Mouse (Mus musculus): Measurements from ENCODE around the gene Acin1.

Gene Acin1

DNA sequence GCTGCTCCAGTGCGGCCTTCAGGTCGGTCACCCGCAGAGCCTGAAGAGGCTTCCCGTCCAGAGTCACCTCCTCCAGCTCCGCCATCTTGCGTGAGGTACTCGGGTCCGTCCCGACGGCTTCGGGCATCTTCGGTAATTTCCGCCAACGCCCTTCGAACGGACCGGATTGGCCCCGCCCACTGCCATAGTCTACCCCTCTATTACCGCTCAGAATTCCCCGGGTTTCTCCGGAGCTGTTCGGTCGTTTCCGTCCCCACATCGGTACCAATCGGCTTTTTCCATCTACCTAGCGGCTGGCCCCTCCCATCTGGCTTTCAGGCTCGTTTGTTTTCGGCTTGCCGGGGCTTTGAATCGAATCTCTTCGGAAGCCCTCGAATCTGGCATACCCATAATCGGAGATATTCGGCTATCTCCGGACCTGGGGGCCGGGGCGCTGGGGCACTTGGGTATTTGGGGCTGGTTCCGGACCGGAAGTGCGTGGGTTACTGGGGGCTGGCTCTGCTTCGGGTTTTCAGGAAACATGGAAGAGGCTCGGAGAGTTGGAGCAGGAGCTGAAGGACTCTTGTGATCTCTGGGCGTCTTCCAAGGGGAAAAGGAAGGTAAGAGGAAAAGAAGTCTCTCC lies at the start of gene Acin1:
TSS of gene Acin1 (minus strand) at position 410 of the 622 bp plus-strand sequence.
- DNase-seq (ENCODE audit: low read depth): peak; percentile 99

DNA sequence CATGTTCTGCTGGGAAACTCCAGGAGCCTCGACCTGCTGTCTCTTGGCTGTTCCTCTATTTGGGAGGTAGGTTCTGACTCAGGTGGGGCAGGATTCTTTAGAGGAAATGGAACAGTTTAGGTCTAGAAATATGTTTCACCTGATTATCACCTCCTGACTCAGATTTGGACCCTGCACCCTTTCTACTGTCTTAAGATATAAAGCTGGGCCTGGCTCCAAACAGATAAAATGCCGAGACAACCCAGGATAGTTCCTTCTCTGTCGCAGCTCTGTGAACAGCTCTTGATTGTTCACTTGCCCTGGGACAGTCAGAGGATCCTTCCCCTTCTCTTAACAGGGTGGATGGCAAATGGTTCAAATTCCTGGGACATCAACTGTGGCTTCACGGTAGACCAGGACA lies 48.5 kb upstream of the Acin1 start:
- DNase-seq (ENCODE audit: low read depth): no peak

DNA sequence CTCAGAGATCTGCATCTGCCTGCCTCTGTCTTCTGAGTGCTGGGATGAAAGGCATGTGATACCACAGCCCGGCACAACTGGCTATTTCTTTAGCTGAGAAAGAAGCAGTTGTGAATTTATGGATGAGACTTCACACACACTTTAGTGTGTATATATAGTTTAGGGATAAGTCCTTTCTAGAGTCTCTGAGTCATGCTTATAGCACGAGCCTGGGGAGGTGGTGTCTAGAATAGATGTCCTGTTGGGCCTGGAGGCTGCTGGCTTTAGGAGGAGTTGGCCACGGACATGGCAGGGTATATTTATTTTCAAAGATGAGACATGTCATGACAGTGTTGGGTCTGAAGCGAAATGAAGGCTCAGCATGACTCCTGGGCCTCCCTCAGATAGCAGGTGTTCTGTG lies 47.3 kb upstream of the Acin1 start:
- no peak for DNase-seq (ENCODE audit: low read depth)

DNA sequence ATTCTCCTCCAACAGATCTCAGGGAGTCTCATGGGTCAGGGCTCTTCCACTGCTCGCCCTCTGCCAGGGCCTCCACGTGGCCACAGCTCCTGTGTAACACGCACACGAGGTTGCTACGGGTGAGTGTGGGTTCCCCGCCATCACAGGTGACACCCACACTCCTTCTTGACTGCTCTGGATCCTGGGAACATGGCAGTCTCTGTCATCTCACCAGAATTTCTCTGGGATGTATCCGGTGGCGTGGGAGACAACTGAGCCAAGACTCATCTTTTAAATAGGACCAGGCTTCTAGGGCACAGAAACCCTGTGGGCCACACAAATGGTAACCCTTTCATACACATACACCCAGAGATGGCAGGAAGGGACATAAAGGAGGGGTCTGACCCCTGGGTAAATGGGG lies 45.5 kb upstream of the Acin1 start:
- no peak for DNase-seq (ENCODE audit: low read depth)

DNA sequence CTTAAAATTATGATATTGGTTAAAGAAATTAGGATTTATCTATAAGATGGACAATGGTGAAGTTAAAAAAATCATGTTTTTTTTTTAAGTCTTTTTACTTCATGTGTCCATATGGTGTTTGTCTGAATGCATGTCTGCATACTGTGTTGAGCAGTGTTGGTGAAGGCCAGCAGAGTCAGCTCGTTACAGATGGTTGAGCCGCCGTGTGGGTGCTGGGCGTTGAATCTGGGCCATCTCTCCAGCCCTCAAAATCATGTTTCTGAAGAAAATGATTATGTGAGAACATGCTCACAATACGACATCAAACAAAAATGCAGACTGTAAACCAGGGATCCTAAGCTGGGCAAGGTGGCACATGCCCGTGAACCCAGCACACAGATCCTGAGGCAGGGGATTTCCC lies 43.6 kb upstream of the Acin1 start:
- no peak for DNase-seq (ENCODE audit: low read depth)

DNA sequence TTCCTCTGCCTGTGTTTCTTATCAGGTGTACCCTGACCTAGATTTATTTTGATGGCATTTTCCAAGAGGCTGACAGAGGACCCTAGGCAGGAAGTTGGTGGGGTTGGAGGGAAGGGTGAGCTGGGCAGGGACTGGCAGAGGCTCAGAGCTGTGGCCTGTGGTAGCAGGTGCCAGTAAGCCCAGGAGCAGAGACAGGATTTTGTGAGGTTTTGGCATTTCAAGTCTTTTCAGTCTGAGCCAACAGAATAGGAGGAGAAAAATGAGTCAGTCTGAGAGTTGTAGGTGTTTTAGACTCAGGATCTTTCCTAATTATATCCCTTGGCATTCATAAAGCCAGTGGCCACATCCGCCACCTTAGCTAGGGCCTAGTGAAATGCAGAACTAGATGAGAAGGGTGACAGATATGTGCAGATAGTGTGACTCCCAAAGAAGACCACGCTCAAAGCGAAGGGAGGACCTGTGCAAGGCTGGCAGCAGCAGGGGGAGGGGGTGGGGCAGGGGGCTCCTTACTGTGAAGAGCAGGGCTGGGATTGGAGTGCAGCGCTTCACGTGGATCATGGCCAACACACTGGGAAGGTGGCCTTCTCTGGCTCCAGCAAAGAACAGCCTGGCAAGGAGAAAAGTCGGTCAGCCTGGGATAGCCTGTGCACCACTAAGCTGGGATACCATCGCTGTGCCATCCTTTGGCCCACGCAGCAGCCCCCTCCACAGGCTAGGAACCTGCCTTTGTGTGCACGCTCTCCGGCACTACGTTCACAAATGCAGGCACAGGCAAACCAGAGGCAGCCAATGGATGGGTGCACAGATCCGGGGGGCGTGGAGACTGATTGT lies 42.3 kb upstream of the Acin1 start:
- no peak for DNase-seq (ENCODE audit: low read depth)

DNA sequence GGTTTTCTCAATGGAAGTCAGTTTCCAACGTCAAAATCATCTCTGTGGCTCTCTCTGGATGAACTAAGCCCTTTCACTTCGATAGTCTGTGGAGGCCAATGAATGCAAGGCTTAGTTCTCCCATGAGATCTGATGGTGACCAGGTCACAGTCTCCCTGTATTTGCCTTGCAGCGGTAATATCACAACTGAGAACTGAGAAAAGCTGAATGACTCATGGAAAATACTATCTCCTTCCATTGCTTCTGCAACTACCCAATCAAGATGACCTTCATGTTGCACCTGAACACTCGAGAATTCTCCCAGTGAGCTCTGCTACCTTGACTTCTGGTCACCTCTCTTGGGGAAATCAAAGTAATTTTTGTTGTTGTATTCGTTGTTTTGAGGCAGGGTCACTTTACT lies 40.8 kb upstream of the Acin1 start:
- DNase-seq (ENCODE audit: low read depth): no peak

DNA sequence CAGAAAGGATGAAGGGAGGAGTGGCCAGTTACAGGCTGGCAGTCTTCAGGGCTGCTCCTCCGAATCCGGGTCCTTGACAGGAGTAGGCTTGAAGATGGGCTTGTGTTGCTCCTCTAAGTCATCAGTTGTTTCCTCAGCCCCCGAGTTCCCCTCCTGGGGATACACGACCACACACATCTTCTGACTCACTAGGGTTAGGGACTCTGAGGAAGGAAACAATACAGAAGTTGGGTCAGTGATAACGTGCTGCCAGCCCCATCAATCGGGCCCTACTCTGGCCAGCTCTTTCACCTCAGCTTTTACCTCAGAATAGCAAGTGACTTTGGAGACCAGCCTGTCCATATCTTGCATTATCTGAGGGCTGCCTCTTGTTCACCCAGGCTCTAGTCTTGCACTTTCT lies 37.3 kb upstream of the Acin1 start:
- DNase-seq (ENCODE audit: low read depth): no peak

DNA sequence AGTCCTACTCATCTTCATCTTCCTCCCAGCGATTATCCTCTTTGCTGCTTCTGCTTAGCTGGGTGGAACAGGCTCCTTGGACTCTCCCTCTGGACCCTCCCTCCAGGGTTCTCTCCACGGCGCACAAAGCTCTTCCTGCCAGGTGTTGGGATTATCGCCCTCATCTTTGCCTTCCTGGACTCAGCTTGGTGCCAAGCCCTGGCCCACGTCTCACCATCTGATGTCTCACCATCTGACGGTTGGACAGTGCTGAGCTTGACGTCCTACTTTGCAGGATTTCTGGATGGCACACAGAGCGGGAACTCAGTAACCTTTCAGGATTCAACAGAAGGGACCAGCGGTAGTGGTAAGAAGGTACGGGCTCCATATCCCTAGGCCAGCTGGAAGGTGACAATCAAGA lies 35.0 kb upstream of the Acin1 start:
- DNase-seq (ENCODE audit: low read depth): no peak

DNA sequence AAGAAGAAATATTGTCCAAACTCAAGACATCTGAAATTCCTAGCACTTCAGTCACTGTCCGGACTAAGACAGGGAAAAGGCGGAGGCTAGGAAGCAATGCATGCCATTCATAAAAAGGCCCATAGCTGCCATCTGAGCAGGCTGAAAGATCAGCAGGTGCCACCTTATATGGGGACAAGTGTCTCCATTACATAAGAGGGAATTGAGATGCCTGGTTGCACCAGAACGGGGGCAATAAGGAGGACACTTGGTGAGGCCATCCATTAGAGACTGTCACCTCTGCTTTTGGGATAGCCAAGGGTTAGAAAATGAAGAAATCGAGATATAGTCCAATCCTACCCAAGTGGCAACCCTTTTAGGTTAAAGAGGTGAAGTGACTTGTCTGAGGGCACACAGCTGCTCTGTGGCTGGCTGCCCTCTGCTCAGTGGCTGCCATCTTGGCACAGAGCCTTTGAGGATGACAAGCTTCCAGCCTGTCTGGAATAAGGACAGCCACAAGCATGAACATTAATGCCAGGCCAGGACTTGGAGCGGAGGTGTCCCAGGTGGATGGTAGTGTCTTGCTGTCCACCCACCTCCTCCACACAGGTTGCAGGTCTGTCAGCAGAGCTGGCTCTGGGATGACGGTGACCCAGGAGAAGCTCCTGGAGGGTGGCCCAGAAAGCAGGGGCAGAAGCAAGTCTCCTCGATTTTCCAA lies 34.1 kb upstream of the Acin1 start:
- DNase-seq (ENCODE audit: low read depth): no peak

DNA sequence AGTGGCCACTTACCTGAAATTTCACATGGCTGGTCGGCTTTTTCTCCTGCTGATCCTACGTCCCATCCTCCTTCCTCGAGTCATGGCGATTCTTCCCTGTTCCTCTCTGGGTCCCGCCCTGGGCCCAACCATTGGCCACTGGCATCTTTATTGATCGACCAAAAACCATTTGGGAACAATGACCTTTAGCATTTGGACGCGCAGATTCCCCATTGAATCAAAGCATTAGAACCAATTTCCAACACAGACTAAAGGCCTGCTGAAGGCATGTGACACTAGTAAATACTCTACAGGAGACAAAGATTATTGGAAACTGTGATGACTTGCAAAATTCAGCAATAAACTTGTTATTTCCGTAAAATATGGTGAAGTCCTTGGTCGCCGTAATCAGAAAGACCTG lies 33.3 kb upstream of the Acin1 start:
- DNase-seq (ENCODE audit: low read depth): no peak

DNA sequence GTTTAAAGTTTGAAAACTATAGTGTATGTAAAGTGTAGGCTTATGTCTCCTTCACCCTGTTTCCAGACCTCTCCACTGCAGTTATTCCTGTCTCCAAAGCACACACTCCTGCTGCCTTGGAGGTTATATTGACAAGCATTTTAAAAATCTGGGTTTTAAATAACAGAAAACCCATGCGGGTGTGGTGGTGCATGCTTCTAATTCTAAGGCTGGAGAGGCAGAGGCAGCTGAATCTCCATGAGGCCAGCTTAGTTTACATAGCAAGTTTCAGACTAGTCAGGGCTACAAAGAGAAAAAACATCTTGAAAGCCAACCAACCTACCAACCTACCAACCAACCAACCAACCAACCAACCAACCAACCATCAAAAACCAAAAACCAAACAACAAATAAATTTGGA lies 28.7 kb upstream of the Acin1 start:
- DNase-seq (ENCODE audit: low read depth): no peak

DNA sequence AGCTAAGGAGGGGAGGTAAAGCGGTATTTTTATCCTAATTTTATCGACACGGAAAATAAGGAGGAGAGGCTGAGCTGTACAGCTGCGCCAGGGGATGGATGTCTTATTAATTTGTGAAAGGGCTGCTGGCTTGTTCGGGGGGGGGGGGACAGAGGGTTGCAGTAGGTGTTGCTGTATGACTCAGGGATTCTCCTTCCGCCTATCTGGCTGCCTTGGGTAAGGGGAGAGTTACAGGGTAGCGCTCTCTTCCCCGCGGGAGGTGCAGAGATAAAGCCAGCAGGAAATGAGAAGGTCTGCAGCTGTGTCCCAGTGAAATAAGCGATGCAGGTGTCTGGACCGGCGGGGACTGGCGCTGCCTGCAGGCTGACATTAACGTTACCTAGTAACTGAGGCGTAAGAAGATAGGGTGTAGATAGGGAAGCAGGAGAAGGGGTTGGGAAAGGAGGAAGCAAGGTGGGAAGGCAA lies 27.9 kb upstream of the Acin1 start:
- no peak for DNase-seq (ENCODE audit: low read depth)

DNA sequence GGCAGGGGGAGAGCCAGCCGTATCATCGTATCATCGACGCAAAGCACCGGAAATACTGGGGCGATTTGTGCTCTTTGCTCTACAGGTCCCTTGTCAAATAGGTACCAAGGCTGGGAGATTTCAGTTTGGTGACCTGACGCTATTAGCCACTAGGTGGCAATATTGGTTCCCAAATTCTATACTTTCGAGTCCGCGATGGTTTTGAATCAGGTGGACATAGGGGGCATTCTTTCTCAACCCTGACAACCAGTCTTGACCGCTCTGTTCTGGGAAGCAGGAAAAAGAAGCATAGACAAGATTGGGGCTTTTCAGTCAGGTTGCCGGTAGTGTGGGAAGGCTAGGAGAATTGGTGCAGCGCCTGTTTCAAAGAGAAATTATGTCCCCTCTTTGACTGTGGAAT lies 27.4 kb upstream of the Acin1 start:
- DNase-seq (ENCODE audit: low read depth): peak; percentile 42

DNA sequence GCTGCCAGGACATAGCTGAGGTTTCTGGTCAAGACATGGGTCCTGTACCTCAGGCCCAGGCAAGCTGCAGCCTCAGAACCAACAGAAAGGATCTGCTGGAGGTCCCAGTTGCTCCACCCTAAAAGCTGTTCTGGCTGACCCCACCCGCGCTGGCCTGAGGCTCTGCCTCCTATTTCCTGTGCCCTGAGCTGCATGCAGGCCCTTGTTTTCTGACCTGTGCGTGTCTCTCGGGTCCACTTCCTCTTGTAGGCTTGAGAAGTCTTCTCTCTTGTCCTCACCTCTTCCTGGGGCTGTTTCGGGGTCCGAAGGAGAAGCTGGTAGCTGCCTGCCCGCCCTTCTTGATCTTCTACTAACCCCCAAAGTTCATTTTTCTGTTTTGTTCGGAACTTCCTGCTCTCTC lies 26.1 kb upstream of the Acin1 start:
- DNase-seq (ENCODE audit: low read depth): no peak

DNA sequence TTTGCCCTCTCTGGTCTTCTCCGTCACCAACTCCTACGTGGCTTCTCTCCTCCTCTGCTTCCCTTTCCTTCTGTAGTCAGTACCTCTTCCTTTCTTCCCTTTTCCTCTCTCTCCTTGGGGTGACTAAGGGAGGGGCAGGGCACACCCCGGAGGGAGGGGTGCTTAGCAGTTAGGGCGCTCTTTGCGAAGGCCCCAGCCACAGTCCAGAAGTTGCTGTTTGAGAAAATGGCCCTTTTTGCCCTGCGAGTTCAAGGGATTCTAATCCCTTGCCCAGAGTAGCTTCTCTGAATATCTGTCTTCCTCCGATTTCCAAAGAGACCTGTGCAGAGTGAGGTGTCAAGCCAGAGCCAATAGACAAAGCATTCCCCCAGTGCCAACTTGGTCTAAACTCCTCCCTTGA lies 25.3 kb upstream of the Acin1 start, which contains the start of gene Cebpe:
TSS of gene Cebpe (minus strand) at position 101 of the 400 bp plus-strand sequence.
- DNase-seq (ENCODE audit: low read depth): no peak

DNA sequence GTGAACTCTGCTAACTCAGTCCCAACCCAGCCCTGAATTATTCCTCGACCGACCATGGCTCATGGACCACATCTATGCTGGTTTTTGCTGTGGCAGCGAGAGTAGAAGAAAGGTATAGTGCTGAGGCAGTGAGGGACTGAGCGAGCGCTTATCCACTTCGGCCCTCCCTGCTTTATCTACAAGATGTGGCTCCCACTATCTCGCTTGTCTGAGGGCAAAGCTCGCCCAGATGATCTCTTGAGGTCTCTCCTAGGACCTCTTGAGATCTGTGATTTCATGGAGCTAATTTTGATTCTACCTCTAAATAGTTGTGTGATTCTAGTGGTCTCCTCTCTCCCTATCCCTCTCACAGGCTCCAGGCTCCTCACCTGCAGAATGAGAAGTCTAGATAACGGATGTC lies 22.3 kb upstream of the Acin1 start:
- no peak for DNase-seq (ENCODE audit: low read depth)

DNA sequence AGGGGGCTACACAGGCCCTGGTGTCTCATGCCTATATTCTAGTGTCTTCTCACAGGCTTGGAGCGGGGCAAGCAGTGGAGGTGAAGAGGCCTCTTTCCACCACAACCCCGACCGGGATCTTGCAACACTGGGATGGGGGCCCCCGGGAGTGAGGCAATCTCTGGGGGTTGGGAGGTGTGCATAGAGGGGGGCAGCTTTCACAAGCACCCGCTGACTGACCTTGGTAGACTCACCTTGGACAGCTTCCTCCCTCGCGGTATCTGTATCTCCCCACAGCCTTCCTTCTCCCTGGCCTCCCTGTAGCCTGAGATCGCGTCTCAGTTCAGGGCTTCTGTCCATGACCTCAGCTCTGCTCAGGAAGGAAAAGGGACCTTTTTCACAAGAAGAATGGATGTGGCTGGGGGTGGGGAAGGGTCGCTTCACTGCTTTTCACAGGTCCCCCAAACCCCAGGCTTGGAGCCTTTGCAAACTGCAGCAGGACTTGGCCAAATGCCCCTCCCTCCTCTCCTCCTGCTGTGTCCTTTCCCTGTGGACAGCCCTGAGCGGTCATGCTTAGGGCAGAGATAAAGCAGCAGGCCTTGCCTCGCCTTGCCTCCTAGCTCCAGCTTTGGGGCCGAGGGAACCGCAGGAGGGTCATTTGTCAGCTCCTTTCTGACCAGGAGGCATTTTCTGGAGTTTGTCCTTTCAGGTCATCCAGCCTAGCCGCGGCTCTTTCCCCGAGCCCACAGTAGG lies 20.0 kb upstream of the Acin1 start:
- DNase-seq (ENCODE audit: low read depth): no peak

DNA sequence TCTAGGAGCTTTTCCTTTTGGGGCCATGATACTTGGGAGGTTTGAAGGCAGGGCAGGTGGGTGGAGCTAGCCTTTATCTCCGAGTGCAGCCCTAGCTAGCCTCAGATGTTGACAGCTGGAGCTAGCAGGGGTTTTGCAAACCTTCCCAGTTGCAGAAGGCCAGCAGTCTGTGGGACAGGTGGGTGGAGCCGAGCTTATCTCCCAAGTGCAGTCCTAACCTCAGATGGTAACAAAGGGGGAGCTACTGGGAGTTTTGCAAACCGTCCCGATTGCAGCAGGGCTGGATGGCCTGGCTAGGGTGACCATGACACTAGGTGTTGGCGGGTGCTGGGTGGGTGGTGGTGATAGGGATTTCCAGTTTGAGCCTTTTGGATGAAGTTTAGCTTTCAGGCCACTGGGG lies 19.1 kb upstream of the Acin1 start:
- no peak for DNase-seq (ENCODE audit: low read depth)

DNA sequence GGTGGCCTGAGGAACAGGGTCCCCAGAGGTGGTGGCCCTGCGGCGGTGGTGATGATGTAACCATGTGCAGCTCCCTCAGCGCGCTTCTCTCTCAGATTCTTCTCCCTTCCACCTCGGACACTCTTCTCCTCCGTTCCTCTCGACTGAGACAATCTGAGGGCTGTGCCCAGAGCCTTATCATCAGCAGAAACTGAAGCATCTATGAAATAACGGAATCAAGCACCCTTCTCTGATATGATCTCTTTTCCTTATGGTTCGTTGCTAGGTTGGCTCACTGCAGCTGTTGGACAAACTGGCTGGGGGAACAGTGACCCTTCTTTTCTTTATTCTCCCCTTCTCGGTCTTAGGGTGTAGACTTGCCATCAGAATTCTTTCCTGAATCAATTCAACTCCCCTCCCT lies 16.5 kb upstream of the Acin1 start:
- DNase-seq (ENCODE audit: low read depth): no peak

DNA sequence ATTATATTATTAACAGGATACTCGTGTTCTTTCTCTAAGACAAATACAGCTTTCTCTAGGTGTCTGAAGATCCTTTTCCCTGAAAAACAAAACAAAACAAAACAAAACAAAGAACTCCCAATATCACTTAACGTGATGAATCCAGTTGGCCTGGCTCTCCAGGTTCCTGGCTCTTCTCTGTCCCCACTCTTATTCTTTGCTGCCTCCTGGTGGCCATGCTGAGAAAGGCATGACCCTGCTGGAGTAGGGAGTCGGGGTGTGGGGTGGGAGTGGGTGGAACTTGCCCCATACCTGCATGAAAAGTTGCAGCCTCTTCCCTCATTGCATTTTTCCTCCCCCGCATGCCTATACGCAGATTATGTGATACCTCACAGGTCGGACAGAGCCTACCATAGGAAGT lies 14.6 kb upstream of the Acin1 start:
- DNase-seq (ENCODE audit: low read depth): peak; percentile 36

DNA sequence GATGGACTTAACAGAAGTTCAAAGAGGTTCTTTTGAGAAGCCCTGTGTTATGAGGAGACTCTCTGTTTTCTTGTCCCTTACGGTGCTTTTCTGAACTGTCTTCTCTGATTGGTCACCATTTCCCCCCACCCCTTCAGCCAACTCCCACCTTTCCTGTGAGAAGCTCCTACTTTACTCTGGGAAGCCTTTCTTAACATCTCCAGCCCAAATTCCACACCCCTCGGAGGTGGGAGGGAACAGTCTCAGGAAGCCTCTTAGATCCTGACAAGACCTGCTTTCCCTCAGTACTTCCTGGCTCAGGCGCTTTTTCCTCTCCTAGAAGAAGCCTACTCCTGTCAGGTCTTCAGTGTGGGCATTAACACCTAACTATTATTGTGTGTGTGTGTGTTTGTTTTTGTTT lies 12.9 kb upstream of the Acin1 start:
- no peak for DNase-seq (ENCODE audit: low read depth)

Measured in fibroblast of lung, adult 2 months (primary cell).